Mouse (Mus musculus) brain, embryonic 14.5 days (tissue): Measurements from ENCODE around the gene Pgap3.

ENCODE experiments used
- CTCF ChIP-seq: fragments of 200-500 bp; IDR thresholded peaks from 2 replicates; pipeline ENCODE4 v1.5.1; 2012; ENCODE audit warnings: inconsistent platforms, mild to moderate bottlenecking, moderate library complexity, borderline replicate concordance; ENCODE audit not compliant: insufficient read depth, insufficient read length; ENCODE audit errors: extremely low read depth
- POLR2A ChIP-seq: fragments of 200-500 bp; IDR thresholded peaks from 2 replicates; pipeline ENCODE4 v1.6.1; 2012; ENCODE audit warnings: mild to moderate bottlenecking, inconsistent platforms, borderline replicate concordance; ENCODE audit not compliant: poor library complexity, insufficient read depth, insufficient read length, severe bottlenecking; ENCODE audit errors: extremely low read depth

DNA sequence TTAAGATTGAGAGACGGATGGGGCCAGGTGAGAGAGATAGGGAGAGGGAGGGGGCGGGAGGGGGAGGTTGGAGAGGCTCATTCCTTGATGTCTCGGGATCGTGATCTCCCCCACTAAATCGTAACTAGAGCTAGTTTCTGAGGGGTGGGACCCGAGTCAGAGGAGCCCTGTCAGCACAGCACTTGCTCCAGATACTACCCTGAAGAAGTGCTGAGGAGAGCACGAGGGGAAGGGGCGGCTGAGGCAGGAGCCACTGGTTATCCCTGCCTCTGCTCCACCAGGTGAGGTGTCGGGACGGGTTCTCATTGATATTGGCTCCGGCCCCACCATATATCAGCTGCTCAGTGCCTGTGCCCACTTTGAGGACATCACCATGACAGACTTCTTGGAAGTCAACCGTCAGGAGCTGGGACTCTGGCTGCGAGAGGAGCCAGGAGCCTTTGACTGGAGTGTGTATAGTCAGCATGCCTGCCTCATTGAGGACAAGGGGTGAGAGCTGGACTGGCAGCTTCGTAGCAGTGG, 13.2 kb downstream of the Pgap3 start:
- TF ChIP-seq POLR2A (no peak), CTCF (no peak)
